Mouse (Mus musculus): Measurements from ENCODE around the gene Lrrc10.

Lrrc10 gene

DNA sequence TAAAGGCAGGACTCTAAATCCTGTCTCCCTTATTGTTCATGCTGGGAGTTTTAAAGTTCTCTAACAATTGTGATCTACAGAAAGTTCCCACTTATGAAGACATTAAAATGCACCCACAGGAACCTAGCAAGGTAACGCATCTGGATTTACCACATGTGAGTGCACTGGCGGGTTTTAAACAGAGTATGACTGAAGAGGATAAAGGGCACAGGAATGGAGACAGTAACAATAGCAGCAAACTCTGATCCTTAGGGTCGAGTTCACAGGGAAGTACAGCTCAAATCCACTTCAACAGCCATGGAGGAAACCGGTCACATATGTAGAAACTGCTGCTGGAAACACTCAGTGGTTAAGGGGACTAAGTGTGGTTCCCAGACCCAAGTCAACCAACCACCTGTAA lies 4.1 kb downstream of the Lrrc10 start:
- no peak for DNase-seq

DNA sequence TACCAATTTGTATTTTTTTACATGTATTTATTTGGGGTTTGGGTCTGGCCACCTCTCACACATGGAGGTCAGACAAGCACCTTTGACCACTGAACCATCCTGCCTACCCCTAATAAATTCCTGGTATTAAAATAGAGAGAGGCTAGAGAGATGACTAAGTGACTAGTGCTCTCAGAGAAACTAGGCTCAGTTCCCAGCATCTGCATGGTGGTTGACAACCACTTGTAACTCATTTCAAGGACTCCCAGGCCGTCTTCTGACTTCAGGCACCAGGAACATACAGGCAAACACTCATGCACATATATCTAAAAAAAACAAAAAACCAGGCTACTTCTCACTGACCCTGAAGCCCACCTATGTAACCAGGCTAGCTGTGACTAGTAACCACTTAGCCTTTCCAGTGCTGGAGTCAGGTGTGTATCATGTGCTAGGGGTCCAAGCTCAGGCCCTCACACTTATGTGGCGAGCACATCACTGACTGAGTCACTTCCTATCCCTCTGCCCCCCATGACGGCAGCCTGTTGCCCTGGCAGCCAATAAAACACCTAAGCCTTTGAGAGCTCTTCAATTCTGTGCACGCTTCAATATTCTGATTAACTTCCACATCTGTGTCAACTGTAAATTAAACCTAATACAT lies 4.9 kb downstream of the Lrrc10 start:
- DNase-seq: no peak

DNA sequence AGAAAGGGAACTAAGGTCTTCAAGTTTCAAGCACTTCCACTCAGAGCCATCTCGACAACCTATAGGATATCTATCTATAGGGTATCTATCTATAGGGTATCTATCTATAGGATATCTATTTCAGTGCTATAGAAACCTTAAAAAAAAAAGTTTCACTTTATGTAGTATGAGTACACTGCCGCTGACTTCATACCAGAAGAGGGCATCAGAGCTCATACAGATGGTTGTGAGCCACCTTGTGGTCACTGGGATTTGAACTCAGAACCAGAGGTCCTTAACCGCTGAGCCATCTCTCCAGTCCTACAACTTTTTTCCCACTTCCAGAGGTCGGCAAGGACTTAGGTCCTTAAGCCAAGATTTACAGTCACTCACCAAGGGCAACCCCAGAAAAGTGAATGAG lies 10.5 kb downstream of the Lrrc10 start:
- no peak for DNase-seq

DNA sequence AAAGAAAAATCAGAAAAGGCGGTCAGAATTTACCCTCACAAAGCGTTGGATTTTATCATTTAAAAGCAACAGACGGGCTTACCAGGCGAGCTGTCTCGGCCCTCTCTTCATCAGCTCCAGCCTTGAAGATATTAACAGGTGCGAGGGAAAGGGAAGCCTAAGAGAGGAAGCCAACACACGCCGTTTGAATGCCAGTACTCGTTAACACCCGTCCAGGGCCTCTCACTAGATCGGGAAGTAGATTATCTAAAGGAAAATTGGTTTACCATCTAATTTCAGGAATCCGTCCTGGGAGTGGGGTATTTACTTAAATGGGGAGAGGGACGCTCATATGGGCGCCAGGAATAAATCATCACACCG lies 17.7 kb downstream of the Lrrc10 start:
- DNase-seq: peak; percentile 27

GRCm38 (mm10) chr10:117063254-117064021 lies 18.3 kb downstream of the Lrrc10 start, which contains the start of gene Cct2:
Gene Cct2, minus strand, starts transcription at chr10:117063814.
- peak; percentile 96 for DNase-seq

DNA sequence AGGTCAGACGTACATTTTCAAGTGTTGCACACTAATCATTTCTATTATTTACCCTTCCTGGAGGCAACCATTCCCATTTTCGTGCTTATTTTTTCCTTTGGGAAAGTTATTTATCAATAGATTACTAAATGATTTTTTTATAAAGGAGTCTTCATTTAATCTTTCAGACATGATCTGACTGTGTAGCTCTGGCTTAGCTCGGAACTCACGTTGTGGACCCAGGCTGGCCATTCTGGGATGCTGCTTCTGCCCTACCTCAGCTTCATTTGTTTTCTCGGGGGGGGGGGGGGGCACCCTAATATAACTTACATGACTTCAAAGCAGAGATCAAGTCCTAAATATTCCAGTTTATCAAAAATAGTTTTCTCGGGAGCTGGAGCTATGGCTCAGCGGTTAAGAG lies 18.9 kb downstream of the Lrrc10 start:
- DNase-seq: no peak

DNA sequence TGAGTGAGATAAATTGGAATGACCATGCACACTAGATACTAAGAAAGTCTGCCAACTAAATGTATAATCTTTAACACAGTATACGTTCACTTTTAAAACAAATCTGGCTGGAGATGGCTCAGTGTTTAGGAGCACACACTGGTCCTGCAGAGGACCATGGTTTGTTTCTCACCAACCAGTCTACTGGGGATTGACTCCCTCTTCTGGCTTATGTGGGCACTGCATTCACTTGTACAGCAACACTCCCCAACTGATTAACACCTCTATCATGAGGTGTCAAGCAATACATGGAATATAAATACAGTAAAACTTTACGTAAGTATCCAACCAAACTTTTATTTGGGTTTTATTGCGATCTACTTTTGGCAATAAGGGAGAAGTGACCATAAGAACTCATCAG lies 24.0 kb downstream of the Lrrc10 start:
- peak; percentile 28 for DNase-seq

DNA sequence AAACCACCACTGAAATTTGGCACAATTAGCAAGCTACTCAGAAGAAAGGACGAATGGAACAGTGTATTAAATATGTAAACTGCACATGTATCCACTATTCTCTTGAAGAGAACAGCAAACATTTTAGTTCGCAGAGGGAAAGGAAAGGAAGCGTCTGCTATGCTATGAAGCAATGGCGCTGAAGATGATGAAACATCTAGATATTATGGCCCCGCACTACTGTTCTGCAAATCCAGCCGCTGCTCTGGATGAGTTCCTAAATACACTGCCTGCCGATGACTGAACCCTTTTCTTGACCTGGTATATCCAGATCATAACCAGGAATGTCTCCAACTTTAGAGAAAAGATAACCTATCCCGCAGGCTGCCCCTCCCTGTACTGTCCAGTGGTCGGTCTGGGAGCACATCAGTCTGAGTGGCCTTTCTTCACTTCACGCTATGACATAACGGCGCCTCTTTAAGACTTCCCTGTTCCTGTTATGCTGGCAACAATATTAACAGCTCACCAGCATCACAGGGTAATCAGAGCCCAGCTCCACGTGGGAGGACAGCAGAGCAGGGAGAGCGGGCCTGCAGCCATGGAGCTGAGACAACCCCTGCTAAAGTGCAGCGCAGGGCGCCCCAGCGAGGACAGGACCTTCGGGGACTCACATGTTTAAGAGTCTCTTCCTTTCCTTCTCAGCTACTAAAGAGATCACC lies 27.2 kb downstream of the Lrrc10 start:
- DNase-seq: no peak

- DNase-seq: no peak
Observed at GRCm38 (mm10) chr10:117073176-117073575, 28.0 kb downstream of the Lrrc10 start.

DNA sequence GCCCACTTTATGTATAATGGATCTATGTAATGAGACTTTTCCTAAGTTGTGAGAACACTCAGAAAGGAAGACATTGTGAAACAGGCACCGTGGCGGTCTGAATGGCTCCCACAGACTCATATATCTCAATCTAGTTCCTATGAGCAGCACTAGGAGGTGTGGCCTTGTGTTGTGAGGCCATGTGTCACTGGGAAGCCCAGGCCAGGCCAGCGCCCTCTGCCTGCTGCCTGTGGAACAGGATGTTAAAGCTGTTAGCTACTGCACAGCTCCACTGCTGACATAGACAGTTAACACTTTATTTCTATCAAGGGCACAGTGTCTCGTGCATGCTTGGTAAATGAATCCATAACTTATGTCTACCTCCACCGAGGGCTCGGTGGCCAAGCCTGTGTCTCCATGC lies 33.1 kb downstream of the Lrrc10 start:
- DNase-seq: peak; percentile 83

DNA sequence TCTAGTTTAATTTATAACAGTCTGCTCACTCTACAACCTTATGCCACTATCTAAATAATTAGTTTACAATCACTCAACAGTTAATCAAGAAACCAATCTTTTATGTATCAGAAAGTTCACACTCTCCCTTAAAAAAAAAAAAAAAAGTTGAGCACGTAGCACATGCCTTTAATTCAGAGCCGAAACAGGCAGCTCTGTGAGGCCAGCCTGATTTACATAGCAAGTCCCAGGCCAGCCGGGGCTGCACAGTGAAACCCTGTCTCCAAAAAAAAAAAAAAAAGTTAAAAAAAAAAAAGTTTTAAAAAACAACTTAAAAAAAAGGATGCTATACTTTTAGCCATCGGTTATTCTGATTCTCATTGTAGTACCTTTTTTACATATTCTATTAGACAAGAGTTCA lies 36.2 kb downstream of the Lrrc10 start:
- DNase-seq: no peak

DNA sequence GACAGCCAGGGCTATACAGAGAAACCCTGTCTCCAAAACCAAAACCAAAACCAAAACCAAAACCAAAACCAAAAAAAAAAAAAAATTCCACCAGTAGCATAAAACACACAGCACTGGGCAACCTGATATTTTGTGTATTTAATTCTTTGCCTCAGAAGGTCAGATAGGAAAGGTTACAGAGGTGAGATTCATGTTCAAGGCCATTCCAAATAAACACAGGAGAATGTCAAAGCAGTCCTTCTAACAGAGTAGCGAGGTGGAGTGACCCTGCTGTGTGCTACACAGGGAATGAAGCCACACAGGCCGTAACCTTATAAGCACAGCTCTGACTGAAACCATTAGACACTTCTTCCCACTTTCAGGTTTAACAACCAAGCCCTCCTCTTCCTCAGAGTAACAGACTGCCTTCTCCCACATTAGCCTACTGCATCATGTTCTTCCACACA lies 36.8 kb downstream of the Lrrc10 start:
- DNase-seq: no peak

- no peak for DNase-seq
Observed at GRCm38 (mm10) chr10:117089628-117090027, 44.5 kb downstream of the Lrrc10 start.

DNA sequence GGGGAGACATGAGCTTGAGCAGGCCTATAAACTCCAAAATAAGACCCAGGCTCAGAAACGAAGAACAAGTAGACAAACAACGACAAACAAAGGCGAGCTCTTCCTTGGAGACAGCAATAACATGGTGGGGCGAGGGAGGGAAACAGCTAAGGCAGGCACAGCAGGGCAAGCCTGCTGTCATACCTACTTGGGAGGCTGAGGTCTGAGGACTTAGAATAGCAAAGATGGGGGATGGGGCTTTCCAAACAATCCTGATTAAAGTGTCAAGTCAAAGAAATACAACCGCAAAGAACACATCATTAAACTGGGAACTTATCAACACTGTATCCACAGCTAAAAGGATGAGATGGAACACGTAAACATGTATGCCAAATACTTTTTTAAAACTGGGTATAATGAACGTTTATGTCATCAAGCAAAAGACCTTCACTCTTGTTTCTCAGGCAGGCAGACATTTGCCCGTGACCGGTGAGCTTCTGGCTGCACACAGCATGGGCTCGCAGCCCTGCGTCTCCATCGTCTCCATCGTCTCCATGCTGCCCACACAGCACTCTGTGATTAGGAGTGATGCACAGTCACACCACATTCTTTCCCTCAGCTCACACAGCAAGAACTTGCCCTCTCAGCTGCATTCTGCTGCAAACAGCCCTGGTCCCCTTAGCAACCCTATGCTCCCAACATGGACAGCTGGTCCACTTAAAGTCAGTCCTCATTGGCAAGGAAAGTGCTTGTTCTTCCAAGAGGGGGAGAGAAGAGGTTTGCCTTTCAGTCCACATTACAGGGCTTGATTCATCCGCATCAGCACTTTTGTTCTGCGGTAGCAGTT lies 49.6 kb downstream of the Lrrc10 start:
- DNase-seq: no peak

DNA sequence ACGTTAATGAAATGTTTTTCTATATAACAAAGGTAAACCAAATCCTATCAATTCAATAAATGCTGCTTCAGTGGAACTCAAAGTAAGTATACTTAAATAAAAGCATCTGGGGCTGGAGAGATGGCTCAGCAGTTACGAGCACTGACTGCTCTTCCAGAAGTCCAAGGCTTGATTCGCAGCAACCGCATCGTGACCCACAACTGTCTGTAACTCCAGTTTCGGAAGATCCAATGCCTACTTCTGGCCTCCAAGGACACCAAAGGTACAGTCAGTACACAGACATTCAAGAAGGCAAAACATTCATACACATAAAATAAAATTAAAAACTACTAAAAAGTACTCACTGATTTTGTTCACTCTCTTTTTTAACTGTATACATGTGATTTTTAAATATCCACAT lies 51.0 kb downstream of the Lrrc10 start:
- DNase-seq: no peak
